Mouse (Mus musculus): ENCODE measurements around the gene Tmem132a.

DNA sequence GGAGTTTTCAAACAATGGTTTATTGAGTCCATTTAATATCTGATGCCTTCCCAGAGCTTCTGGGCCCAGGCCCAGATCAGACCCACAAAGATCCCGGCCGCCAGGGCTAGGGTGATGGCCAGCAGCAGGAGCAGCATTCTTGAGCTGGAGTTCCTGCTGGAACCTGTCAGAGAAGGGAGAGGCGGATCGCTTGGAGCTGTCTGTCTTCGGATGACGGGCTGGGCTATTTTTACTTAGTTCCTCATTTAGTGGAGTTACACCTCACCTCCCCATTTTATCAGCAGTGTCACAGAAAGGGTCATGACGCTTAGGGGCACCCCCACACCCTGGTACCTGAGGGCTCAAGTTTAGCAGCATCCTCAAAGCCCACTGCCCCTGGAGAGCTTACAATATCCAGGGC, 44.6 kb upstream of the Tmem132a start:
- TF ChIP-seq CTCF (IDR thresholded peaks at IDR 0.05; ENCODE audit: low read depth, low read length) (no peak), POLR2A (IDR thresholded peaks at IDR 0.05; ENCODE audit: insufficient read depth, low read length) (no peak)

Data from ES-Bruce4 (cell line).